ENCODE assay signal across 22 mouse cellular contexts in genomic region chr11:35182887-35183286, GRCm38 (mm10).
"Had no signal": no experiment of that assay in that cellular context is flagged by ENCODE, and none has a peak within 500 bp of the region (broad histone marks: within the 10 kb centered on the region; RNA-seq: fewer than 3 reads in every experiment).

No protein-coding gene starts in this region.

- H3K9ac ChIP-seq: heart, embryonic 12.5 days; hindbrain, embryonic 13.5 days; hindbrain, embryonic 15.5 days; limb, embryonic 12.5 days had no signal

- H3K27me3 ChIP-seq: heart, embryonic 12.5 days; hindbrain, embryonic 13.5 days; hindbrain, embryonic 15.5 days; limb, embryonic 12.5 days had no signal

- H3K27ac ChIP-seq: heart, embryonic 10.5 days; hindbrain, embryonic 13.5 days; hindbrain, embryonic 15.5 days; hindbrain, postnatal 0 days; left cerebral cortex, adult 2 months; limb, embryonic 10.5 days; limb, embryonic 12.5 days had no signal

- H3K36me3 ChIP-seq: hindbrain, embryonic 13.5 days; hindbrain, embryonic 15.5 days had no signal

- H3K4me3 ChIP-seq: heart, embryonic 10.5 days; heart, embryonic 12.5 days; hindbrain, embryonic 13.5 days; hindbrain, embryonic 15.5 days; left cerebral cortex, adult 2 months; limb, embryonic 10.5 days; limb, embryonic 12.5 days had no signal

- DNase-seq: gastrocnemius, postnatal 14 days; gastrocnemius, postnatal 36 days; heart, adult 18-20 months; heart, postnatal 10 days; kidney, adult 18-20 months; kidney, adult 8-10 months; kidney, postnatal 10 days; kidney, postnatal 25 days; kidney, postnatal 4 days; layer of hippocampus, adult 9-11 months; liver had no signal

- H3K9me3 ChIP-seq: heart, embryonic 10.5 days; heart, embryonic 12.5 days; hindbrain, embryonic 13.5 days; hindbrain, embryonic 15.5 days; limb, embryonic 10.5 days; limb, embryonic 12.5 days had no signal

- H3K4me1 ChIP-seq: hindbrain, embryonic 15.5 days had no signal

- H3K4me2 ChIP-seq: heart, embryonic 12.5 days; hindbrain, embryonic 13.5 days; hindbrain, embryonic 15.5 days; limb, embryonic 12.5 days; liver, embryonic 11.5 days had no signal

- ATAC-seq: forebrain, embryonic 16.5 days; hindbrain, postnatal 0 days; intestine, postnatal 0 days had no signal
